Mouse (Mus musculus) heart, embryonic 14.5 days (tissue): ENCODE measurements around the gene Lipn. TPM values are rescaled to one million over a fixed set of nuclear protein-coding genes. Genes with fewer than 3 reads are reported as not detected.

Source experiments
- ATAC-seq: fragments of 200-750 bp; cut with Nextera tagmentation; 2 replicates; pipeline ENCODE4 v1.8.0; 2017; ENCODE audit warnings: low read depth, moderate TSS enrichment; ENCODE audit not compliant: insufficient number of reproducible peaks, insufficient read depth, low FRiP score
- H3K27ac ChIP-seq, 2 experiments: fragments of 200-500 bp in 1 of 2; fragments of 300-500 bp in 1 of 2; sonication (generic) in 1 of 2; replicated peaks in 1 of 2; 2 replicates each; pipeline ENCODE4 v1.5.1; 2012 to 2014; ENCODE audit warnings: low read depth in 2 of 2, low read length in 2 of 2, control low read depth in 1 of 2, mild to moderate bottlenecking in 1 of 2, mixed read lengths in 1 of 2; ENCODE audit not compliant: control insufficient read depth in 1 of 2, insufficient read depth in 1 of 2
- H3K27me3 ChIP-seq: fragments of 300-500 bp; sonication (generic); 2 replicates; pipeline ENCODE4 v1.6.1; 2014; ENCODE audit warnings: mild to moderate bottlenecking, low read length, control low read depth; ENCODE audit not compliant: control insufficient read depth, insufficient read depth
- H3K36me3 ChIP-seq: fragments of 300-500 bp; sonication (generic); 2 replicates; pipeline ENCODE4 v1.6.1; 2014; ENCODE audit warnings: mild to moderate bottlenecking, control low read depth, low read length, mixed read lengths; ENCODE audit not compliant: control insufficient read depth, insufficient read depth
- H3K4me1 ChIP-seq, 2 experiments: fragments of 200-500 bp in 1 of 2; fragments of 300-500 bp in 1 of 2; sonication (generic) in 1 of 2; 2 replicates each; pipeline ENCODE4 v1.6.1; 2012 to 2014; ENCODE audit warnings: low read length in 2 of 2, control low read depth in 1 of 2, mixed read lengths in 1 of 2; ENCODE audit not compliant: control insufficient read depth in 2 of 2, insufficient read depth in 2 of 2
- H3K4me2 ChIP-seq: fragments of 300-500 bp; sonication (generic); 2 replicates; pipeline ENCODE4 v1.6.1; 2014; ENCODE audit warnings: mild to moderate bottlenecking, low read length
- H3K4me3 ChIP-seq, 2 experiments: fragments of 200-500 bp in 1 of 2; fragments of 300-500 bp in 1 of 2; sonication (generic) in 1 of 2; 2 replicates each; pipeline ENCODE4 v1.5.1; 2012 to 2014; ENCODE audit warnings: low read length in 2 of 2, mild to moderate bottlenecking in 2 of 2, control low read depth in 1 of 2, low read depth in 1 of 2, moderate library complexity in 1 of 2; ENCODE audit not compliant: control insufficient read depth in 1 of 2, insufficient read depth in 1 of 2
- H3K9ac ChIP-seq: fragments of 300-500 bp; sonication (generic); 2 replicates; pipeline ENCODE4 v1.6.1; 2014; ENCODE audit warnings: mild to moderate bottlenecking, low read length
- H3K9me3 ChIP-seq: fragments of 300-500 bp; sonication (generic); 2 replicates; pipeline ENCODE4 v1.6.1; 2016; ENCODE audit warnings: low read length, control low read depth; ENCODE audit not compliant: control insufficient read depth
- WGBS: fragments of 180-500 bp; shearing (Covaris S2); extraction: QIAGEN DNeasy Blood & Tissue Kit; methylation state at CpG from one replicate; pipeline ENCODE4 v1.1.7; 2014; 5-methylcytosine and 5-hydroxymethylcytosine counted together
- microRNA-seq: library from miRNA; unstranded; fragments of <30 nt; microRNA quantifications from one replicate; pipeline ENCODE4, GENCODE M21; 2016
- polyA plus RNA-seq: library from polyadenylated mRNA; unstranded; fragments of >200 nt; fragmentation: Nextera tagmentation; extraction: Ambion mirVana; gene quantifications from 2 replicates; pipeline ENCODE4 v1.2.1, GENCODE M21; 2014

Lipn gene
- polyA plus RNA-seq, 1 experiment from 2014 or later = not detected

DNA sequence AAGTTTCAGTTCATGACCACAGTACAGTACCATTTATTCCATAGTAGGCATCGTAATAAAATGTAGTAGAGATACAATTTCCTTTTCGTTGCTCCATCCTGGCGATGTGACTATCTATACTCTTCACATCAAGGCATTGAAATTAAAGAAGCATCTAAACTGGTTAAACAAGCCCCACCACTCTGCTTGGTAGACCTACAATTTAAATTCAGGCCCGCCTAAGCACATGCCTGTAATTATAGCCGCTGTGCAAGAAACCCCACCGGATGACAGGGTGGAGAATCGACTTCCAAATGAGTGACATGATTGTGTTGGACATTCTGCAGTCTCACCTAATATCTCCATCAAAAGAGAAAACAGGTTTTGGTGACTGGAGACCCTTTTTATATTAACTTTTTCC lies 34.7 kb downstream of the Lipn start:
- Histone ChIP-seq H3K4me3 (no peak overlapping the region), H3K4me2 (no peak overlapping the region), H3K27ac (no peak overlapping the region), H3K9me3 (no peaks in the 10 kb centered on the region), H3K27me3 (no peaks in the 10 kb centered on the region), H3K9ac (no peak overlapping the region), H3K4me1 (no peaks in the 10 kb centered on the region), H3K36me3 (no peaks in the 10 kb centered on the region)
- 81% methylated on average over 7 of the region's 7 CpGs for WGBS
- ATAC-seq = no peak

DNA sequence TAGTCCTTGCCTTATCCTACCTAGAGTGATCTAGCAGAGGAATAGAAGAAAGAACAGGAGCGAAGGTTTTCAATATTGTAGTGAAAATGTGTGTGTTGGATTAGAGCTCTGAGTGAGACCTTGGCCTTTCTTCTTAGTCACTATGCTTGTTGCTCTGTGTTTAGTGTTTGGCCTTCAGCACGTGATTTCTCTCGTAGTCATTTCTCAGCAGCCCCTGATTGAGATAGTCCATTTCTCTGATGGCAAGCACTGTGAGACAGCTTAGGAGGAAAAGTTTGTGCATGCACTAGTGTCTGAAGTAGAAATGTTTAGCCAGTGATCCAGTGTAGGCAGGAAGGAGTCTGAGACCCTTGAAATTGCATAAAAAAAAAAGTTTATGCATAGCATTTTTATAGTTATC lies 37.7 kb downstream of the Lipn start:
- no peaks in the 10 kb centered on the region for H3K27me3 ChIP-seq
- H3K9me3 ChIP-seq = no peaks in the 10 kb centered on the region
- H3K4me1 ChIP-seq = no peaks in the 10 kb centered on the region
- H3K4me2 ChIP-seq = no peak overlapping the region
- no peak overlapping the region for H3K27ac ChIP-seq
- H3K36me3 ChIP-seq = no peaks in the 10 kb centered on the region
- no peak for ATAC-seq
- no peak overlapping the region for H3K9ac ChIP-seq
- H3K4me3 ChIP-seq = no peak overlapping the region
- 76% methylated on average over 3 of the region's 3 CpGs for WGBS

DNA sequence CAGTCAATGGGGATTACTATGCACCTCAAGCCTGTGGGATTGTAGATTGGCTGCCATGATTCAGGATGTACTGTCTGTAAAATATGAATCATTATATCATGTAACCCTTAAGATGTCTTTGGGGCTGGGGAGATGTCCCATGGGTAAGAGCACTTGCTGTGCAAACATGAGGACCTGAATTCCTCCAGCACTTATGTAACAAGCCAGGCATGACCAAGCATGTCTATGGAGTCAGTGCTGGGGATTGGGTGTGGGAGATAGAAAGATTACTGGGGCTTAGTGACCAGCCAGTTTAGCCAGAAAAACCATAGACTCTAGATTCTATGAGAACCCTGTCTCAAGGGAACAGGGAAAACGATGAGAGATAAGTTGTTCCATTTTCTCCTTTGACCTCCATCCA lies 51.9 kb downstream of the Lipn start:
- Histone ChIP-seq H3K4me2 (no peak overlapping the region), H3K27me3 (no peaks in the 10 kb centered on the region), H3K9me3 (no peaks in the 10 kb centered on the region), H3K9ac (no peak overlapping the region), H3K4me3 (no peak overlapping the region), H3K4me1 (0 out of 4 replicates have a peak, but pooled peaks cover 0 to 3% of the 10 kb centered on the region in 2 experiments), H3K36me3 (no peaks in the 10 kb centered on the region), H3K27ac (no peak overlapping the region)
- WGBS = 50% methylated on average over 1 of the region's 1 CpGs
- ATAC-seq = no peak

GRCm38 (mm10) chr19:34119653-34120052 lies 52.5 kb downstream of the Lipn start:
- H3K9me3 ChIP-seq = no peaks in the 10 kb centered on the region
- no peak overlapping the region for H3K9ac ChIP-seq
- no peaks in the 10 kb centered on the region for H3K27me3 ChIP-seq
- H3K36me3 ChIP-seq = no peaks in the 10 kb centered on the region
- no peak overlapping the region for H3K4me2 ChIP-seq
- H3K4me1 ChIP-seq = 0 out of 4 replicates have a peak, but pooled peaks cover 0 to 3% of the 10 kb centered on the region in 2 experiments
- H3K27ac ChIP-seq = no peak overlapping the region
- H3K4me3 ChIP-seq = no peak overlapping the region
- no peak for ATAC-seq
- 66% methylated on average over 4 of the region's 4 CpGs for WGBS

DNA sequence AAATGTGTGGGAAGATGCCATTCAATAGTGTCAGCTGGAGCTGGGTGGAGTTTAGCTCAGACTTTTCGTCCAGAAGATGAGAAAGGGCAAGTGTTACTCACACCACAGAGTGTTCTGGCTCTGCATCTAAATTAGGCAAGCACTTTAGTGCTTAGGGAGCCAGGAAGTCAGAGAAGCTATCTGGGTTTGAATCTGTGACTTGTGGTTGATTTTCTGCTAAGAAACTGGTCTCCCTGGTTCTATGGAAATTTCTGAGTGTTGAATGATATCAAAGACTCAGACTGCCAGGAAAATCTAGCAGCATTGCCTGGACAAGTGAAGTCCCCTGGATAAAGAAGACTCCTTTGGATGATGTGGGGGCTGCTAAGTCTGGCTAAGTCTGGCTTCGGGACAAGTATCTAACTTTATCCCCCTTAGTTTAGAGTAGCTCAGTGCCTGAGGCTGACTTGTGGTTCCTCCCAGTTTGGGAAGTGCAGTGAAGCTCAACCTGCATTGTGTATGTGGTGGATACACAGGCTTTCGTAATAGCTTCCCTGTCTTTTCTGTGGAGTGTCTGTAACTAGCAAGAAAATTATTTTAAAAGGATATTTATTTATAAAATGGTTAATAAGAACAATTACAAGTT lies 53.1 kb downstream of the Lipn start:
- no peak for ATAC-seq
- H3K27me3 ChIP-seq = no peaks in the 10 kb centered on the region
- H3K9me3 ChIP-seq = no peaks in the 10 kb centered on the region
- no peak overlapping the region for H3K4me3 ChIP-seq
- 42% methylated on average over 3 of the region's 3 CpGs for WGBS
- H3K9ac ChIP-seq = no peak overlapping the region
- no peak overlapping the region for H3K4me2 ChIP-seq
- no peaks in the 10 kb centered on the region for H3K36me3 ChIP-seq
- no peak overlapping the region for H3K27ac ChIP-seq
- no peaks in the 10 kb centered on the region for H3K4me1 ChIP-seq

Small RNAs within 50 kb of the gene (microRNA-seq; reads per million reads assigned to microRNA genes)
- not detected for gene Gm23334

Other genes starting within 250 kb of the Lipn start
- gene Lipf, start 106.2 kb upstream of the Lipn start, polyA plus RNA-seq = 0.19 TPM in 1 of 2 replicates, not detected in the other
- not detected in 2 replicates for gene Lipk, start 59.1 kb upstream of the Lipn start, polyA plus RNA-seq
- gene Lipm, start 33.6 kb downstream of the Lipn start, polyA plus RNA-seq = not detected in 2 replicates
- gene Ankrd22, start 98.7 kb downstream of the Lipn start, polyA plus RNA-seq = not detected in 2 replicates
- 6.5 and 7.5 TPM in 2 replicates for gene Stambpl1, start 124.9 kb downstream of the Lipn start, polyA plus RNA-seq
- gene Acta2, start 188.2 kb downstream of the Lipn start, polyA plus RNA-seq = 1,199 and 1,305 TPM in 2 replicates
- gene Fas, start 223.3 kb downstream of the Lipn start, polyA plus RNA-seq = 3.5 and 4.4 TPM in 2 replicates